Mouse (Mus musculus) hindbrain, embryonic 14.5 days (tissue): ENCODE results near the gene Gli2. TPM values are rescaled to one million over a fixed set of nuclear protein-coding genes. Genes with fewer than 3 reads are reported as not detected.

Source experiments
- ATAC-seq: fragments of 200-750 bp; cut with Nextera tagmentation; 2 replicates; pipeline ENCODE4 v1.8.0; 2017; ENCODE audit warnings: moderate number of reproducible peaks, mild to moderate bottlenecking, moderate TSS enrichment, moderate library complexity; ENCODE audit not compliant: low FRiP score
- DNase-seq: peaks from one replicate; pipeline ENCODE4 v3.0.0-alpha.2; 2015; ENCODE audit warnings: low spot score
- H3K27ac ChIP-seq: fragments of 300-500 bp; sonication (generic); 2 replicates; pipeline ENCODE4 v1.5.1; 2014; ENCODE audit warnings: mild to moderate bottlenecking, moderate library complexity
- H3K27me3 ChIP-seq: fragments of 300-500 bp; sonication (generic); 2 replicates; pipeline ENCODE4 v1.6.1; 2014; ENCODE audit warnings: mild to moderate bottlenecking, low read length, mixed read lengths; ENCODE audit not compliant: control insufficient read depth, insufficient read depth
- H3K36me3 ChIP-seq: fragments of 300-500 bp; sonication (generic); replicated peaks from 2 replicates; pipeline ENCODE4 v1.6.1; 2014; ENCODE audit not compliant: control insufficient read depth, insufficient read depth
- H3K4me1 ChIP-seq: fragments of 300-500 bp; sonication (generic); replicated peaks from 2 replicates; pipeline ENCODE4 v1.6.1; 2014; ENCODE audit warnings: antibody characterized with exemption, low read length, mixed read lengths; ENCODE audit not compliant: control insufficient read depth, insufficient read depth
- H3K4me2 ChIP-seq: fragments of 300-500 bp; sonication (generic); replicated peaks from 2 replicates; pipeline ENCODE4 v1.6.1; 2014; ENCODE audit warnings: mild to moderate bottlenecking, moderate library complexity
- H3K4me3 ChIP-seq: fragments of 300-500 bp; sonication (generic); replicated peaks from 2 replicates; pipeline ENCODE4 v1.5.1; 2014; ENCODE audit warnings: mild to moderate bottlenecking, low read length
- H3K9ac ChIP-seq: fragments of 300-500 bp; sonication (generic); 2 replicates; pipeline ENCODE4 v1.6.1; 2014
- H3K9me3 ChIP-seq: fragments of 300-500 bp; sonication (generic); 2 replicates; pipeline ENCODE4 v1.6.1; 2016; ENCODE audit warnings: low read length; ENCODE audit not compliant: control insufficient read depth
- WGBS: fragments of 180-500 bp; shearing (Covaris S2); extraction: QIAGEN DNeasy Blood & Tissue Kit; methylation state at CpG from one replicate; pipeline ENCODE4 v1.1.7; 2014; 5-methylcytosine and 5-hydroxymethylcytosine counted together
- polyA plus RNA-seq: library from polyadenylated mRNA; unstranded; fragments of >200 nt; fragmentation: Nextera tagmentation; extraction: Ambion mirVana; gene quantifications from 2 replicates; pipeline ENCODE4 v1.2.1, GENCODE M21; 2014

Gli2 gene
- polyA plus RNA-seq, 1 experiment from 2014 or later, result 2.0 TPM

- no peak overlapping the region for H3K4me3 ChIP-seq
- WGBS, result 92% methylated on average over 11 of the region's 11 CpGs
- H3K27me3 ChIP-seq, result no peaks in the 10 kb centered on the region
- no peak overlapping the region for H3K9ac ChIP-seq
- DNase-seq (no peak), ATAC-seq (no peak)
- no peak overlapping the region for H3K27ac ChIP-seq
- 0 out of 2 replicates have a peak, but pooled peaks cover 5% of the 10 kb centered on the region for H3K4me1 ChIP-seq
- no peaks in the 10 kb centered on the region for H3K9me3 ChIP-seq
- no peaks in the 10 kb centered on the region for H3K36me3 ChIP-seq
- no peak overlapping the region for H3K4me2 ChIP-seq
Observed at GRCm38 (mm10) chr1:118826614-118827013, 226.8 kb downstream of the Gli2 start.

- H3K9ac ChIP-seq, result no peak overlapping the region
- no peaks in the 10 kb centered on the region for H3K36me3 ChIP-seq
- no peak overlapping the region for H3K27ac ChIP-seq
- H3K4me2 ChIP-seq, result peak overlapping the region; percentile 10; the same call in 1 of the 2 replicates
- no peak for DNase-seq
- H3K4me1 ChIP-seq, result 0 out of 2 replicates have a peak, but pooled peaks cover 5% of the 10 kb centered on the region
- H3K27me3 ChIP-seq, result no peaks in the 10 kb centered on the region
- 0 out of 2 replicates have a peak, but pooled peaks have one; percentile 21 for ATAC-seq
- H3K9me3 ChIP-seq, result no peaks in the 10 kb centered on the region
- H3K4me3 ChIP-seq, result no peak overlapping the region
- WGBS, result 61% methylated on average over 31 of the region's 31 CpGs
Observed at GRCm38 (mm10) chr1:118825467-118826219, 227.8 kb downstream of the Gli2 start.

GRCm38 (mm10) chr1:118825035-118825434 lies 228.4 kb downstream of the Gli2 start:
- no peak for DNase-seq
- ATAC-seq, result no peak
- H3K9ac ChIP-seq, result no peak overlapping the region
- no peak overlapping the region for H3K27ac ChIP-seq
- H3K4me2 ChIP-seq, result no peak overlapping the region
- H3K27me3 ChIP-seq, result no peaks in the 10 kb centered on the region
- H3K4me1 ChIP-seq, result 0 out of 2 replicates have a peak, but pooled peaks cover 5% of the 10 kb centered on the region
- 81% methylated on average over 3 of the region's 3 CpGs for WGBS
- H3K4me3 ChIP-seq, result no peak overlapping the region
- H3K9me3 ChIP-seq, result no peaks in the 10 kb centered on the region
- no peaks in the 10 kb centered on the region for H3K36me3 ChIP-seq

- no peak overlapping the region for H3K9ac ChIP-seq
- ATAC-seq, result no peak
- H3K4me3 ChIP-seq, result no peak overlapping the region
- no peaks in the 10 kb centered on the region for H3K27me3 ChIP-seq
- WGBS, result 97% methylated on average over 2 of the region's 2 CpGs
- no peak overlapping the region for H3K27ac ChIP-seq
- no peak overlapping the region for H3K4me2 ChIP-seq
- H3K4me1 ChIP-seq, result 0 out of 2 replicates have a peak, but pooled peaks cover 6% of the 10 kb centered on the region
- H3K9me3 ChIP-seq, result no peaks in the 10 kb centered on the region
- H3K36me3 ChIP-seq, result no peaks in the 10 kb centered on the region
- DNase-seq, result no peak
Observed at GRCm38 (mm10) chr1:118822258-118822657, 231.2 kb downstream of the Gli2 start.

GRCm38 (mm10) chr1:118815015-118815414 lies 238.4 kb downstream of the Gli2 start:
- ATAC-seq, result no peak
- Histone ChIP-seq H3K4me3 (no peak overlapping the region), H3K27ac (no peak overlapping the region), H3K4me2 (no peak overlapping the region), H3K27me3 (no peaks in the 10 kb centered on the region), H3K4me1 (0 out of 2 replicates have a peak, but pooled peaks cover 2% of the 10 kb centered on the region), H3K36me3 (no peaks in the 10 kb centered on the region), H3K9ac (no peak overlapping the region), H3K9me3 (no peaks in the 10 kb centered on the region)
- WGBS, result 94% methylated on average over 2 of the region's 2 CpGs
- DNase-seq, result no peak

GRCm38 (mm10) chr1:118810336-118810735 lies 243.1 kb downstream of the Gli2 start:
- no peak overlapping the region for H3K9ac ChIP-seq
- H3K4me1 ChIP-seq, result no peaks in the 10 kb centered on the region
- DNase-seq (no peak), ATAC-seq (no peak)
- H3K4me3 ChIP-seq, result no peak overlapping the region
- 75% methylated on average over 4 of the region's 4 CpGs for WGBS
- H3K9me3 ChIP-seq, result no peaks in the 10 kb centered on the region
- H3K27ac ChIP-seq, result no peak overlapping the region
- no peaks in the 10 kb centered on the region for H3K27me3 ChIP-seq
- no peak overlapping the region for H3K4me2 ChIP-seq
- no peaks in the 10 kb centered on the region for H3K36me3 ChIP-seq

- H3K9ac ChIP-seq, result no peak overlapping the region
- H3K4me3 ChIP-seq, result no peak overlapping the region
- no peaks in the 10 kb centered on the region for H3K4me1 ChIP-seq
- H3K27me3 ChIP-seq, result no peaks in the 10 kb centered on the region
- ATAC-seq (no peak), DNase-seq (no peak)
- WGBS, result 94% methylated on average over 3 of the region's 3 CpGs
- no peak overlapping the region for H3K27ac ChIP-seq
- no peaks in the 10 kb centered on the region for H3K9me3 ChIP-seq
- H3K36me3 ChIP-seq, result no peaks in the 10 kb centered on the region
- no peak overlapping the region for H3K4me2 ChIP-seq
Observed at GRCm38 (mm10) chr1:118806727-118807126, 246.7 kb downstream of the Gli2 start.

- whole genome bisulfite sequencing, result 76% methylated on average over 5 of the region's 5 CpGs
- DNase-seq, result no peak
- H3K4me3 ChIP-seq, result no peak overlapping the region
- no peaks in the 10 kb centered on the region for H3K36me3 ChIP-seq
- H3K9ac ChIP-seq, result no peak overlapping the region
- peaks cover 4% of the 10 kb centered on the region; the same call in 1 of the 2 replicates for H3K9me3 ChIP-seq
- no peak for ATAC-seq
- no peaks in the 10 kb centered on the region for H3K4me1 ChIP-seq
- no peak overlapping the region for H3K4me2 ChIP-seq
- H3K27me3 ChIP-seq, result no peaks in the 10 kb centered on the region
- no peak overlapping the region for H3K27ac ChIP-seq
Observed at GRCm38 (mm10) chr1:118802166-118802565, 251.3 kb downstream of the Gli2 start.

GRCm38 (mm10) chr1:118799322-118800116 lies 253.9 kb downstream of the Gli2 start:
- no peak overlapping the region for H3K4me3 ChIP-seq
- H3K36me3 ChIP-seq, result no peaks in the 10 kb centered on the region
- DNase-seq (peak; percentile 41), ATAC-seq (no peak)
- H3K9me3 ChIP-seq, result peaks cover 6% of the 10 kb centered on the region; the same call in 1 of the 2 replicates
- H3K4me2 ChIP-seq, result no peak overlapping the region
- no peaks in the 10 kb centered on the region for H3K27me3 ChIP-seq
- H3K27ac ChIP-seq, result no peak overlapping the region
- peaks cover 9% of the 10 kb centered on the region; the same call in 1 of the 2 replicates for H3K4me1 ChIP-seq
- no peak overlapping the region for H3K9ac ChIP-seq
- WGBS, result 52% methylated on average over 7 of the region's 7 CpGs
